Mouse (Mus musculus) heart, postnatal 36 days (tissue): ENCODE measurements around the gene Hoxb6. TPM values are rescaled to one million over a fixed set of nuclear protein-coding genes. Genes with fewer than 3 reads are reported as not detected.

ENCODE experiments used
- DNase-seq, 2 experiments: peaks; one replicate each; pipeline ENCODE4 v3.0.0; 2021 to 2022
- intact Hi-C: fragments of 180-260 bp; cut with DNase I; formaldehyde crosslinking; loops from one replicate; pipeline ENCODE4 v1.15.1; 2025
- total RNA-seq, 2 experiments: library from RNA; stranded (reverse); gene quantifications; 2 replicates each; pipeline ENCODE4 v1.2.3; 2021

Hoxb6 gene
- not detected for total RNA-seq

DNA sequence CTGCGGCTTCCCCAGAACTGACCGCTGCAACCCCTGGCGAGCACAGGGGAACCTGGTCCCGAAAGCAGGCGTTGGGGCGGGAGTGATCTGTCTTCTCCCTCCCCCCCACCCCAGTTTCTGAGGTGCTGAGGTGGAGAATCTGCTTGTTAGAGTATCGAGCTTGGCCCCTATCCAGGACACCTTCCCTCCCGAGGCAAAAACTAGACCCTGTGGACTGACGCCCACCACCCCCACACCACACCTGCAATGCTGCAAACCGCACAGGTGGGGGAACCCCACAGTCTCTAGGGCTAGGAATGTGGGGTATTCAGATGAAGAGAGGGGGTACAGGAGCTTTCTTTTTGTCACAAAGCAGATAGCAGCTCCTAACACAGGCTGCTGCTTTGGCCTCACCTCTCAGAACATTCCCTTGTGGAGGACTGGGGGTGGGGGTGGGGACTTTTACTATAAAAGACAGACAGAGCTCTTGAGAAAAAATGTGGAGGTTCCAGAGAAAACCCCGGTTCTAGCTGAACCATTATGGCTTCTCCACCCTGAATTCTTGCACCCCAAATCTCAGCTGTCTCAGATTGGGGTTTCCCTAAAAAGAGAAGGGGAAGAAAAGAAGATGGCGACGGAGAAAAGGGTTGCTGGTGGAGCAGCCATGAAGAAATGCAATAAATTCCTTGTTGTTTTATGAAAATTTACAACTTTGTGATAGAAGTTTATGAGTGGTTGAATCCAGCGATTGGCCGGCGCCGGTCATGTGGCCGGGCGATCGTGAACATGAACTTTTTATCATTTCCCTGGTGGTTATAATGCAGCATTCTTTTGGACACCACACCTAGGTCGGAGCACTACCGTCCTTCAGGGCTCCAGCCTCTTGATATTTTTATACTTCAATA, at the start of gene Hoxb6:
Hoxb6 (plus strand) TSS at position 796 of the 884 bp plus-strand sequence.
- DNase-seq = no peak
- intact Hi-C loops = no loop called here

GRCm38 (mm10) chr11:96250901-96251300, 41.4 kb upstream of the Hoxb6 start:
- no peak for DNase-seq
- intact Hi-C loops = no loop called here

- no peak for DNase-seq
- intact Hi-C loops = no loop called here
Observed at GRCm38 (mm10) chr11:96251480-96252031, 40.7 kb upstream of the Hoxb6 start.

- intact Hi-C loops = no loop called here
- no peak for DNase-seq
Observed at GRCm38 (mm10) chr11:96252541-96253120, 39.6 kb upstream of the Hoxb6 start.

DNA sequence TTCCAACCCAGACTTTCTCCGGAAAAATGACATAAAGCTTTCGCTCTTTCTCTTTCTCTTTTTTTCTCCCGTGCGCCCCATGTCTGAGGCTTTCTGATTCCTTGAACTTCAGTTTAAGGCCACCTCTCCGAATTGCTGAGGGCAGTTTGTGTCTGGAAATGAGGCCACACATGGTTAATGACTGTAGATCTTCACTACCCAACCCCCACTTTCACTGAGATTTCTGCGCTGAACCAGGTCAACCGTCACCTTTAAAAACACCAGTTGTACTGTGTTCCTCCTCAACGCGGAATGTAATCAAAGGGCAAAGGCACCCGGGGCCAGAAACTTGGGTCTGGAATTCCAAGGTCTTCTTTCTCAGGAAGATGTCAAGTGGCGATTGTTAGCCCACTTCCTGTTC, 38.1 kb upstream of the Hoxb6 start:
- no peak for DNase-seq
- intact Hi-C loops = no loop called here

DNA sequence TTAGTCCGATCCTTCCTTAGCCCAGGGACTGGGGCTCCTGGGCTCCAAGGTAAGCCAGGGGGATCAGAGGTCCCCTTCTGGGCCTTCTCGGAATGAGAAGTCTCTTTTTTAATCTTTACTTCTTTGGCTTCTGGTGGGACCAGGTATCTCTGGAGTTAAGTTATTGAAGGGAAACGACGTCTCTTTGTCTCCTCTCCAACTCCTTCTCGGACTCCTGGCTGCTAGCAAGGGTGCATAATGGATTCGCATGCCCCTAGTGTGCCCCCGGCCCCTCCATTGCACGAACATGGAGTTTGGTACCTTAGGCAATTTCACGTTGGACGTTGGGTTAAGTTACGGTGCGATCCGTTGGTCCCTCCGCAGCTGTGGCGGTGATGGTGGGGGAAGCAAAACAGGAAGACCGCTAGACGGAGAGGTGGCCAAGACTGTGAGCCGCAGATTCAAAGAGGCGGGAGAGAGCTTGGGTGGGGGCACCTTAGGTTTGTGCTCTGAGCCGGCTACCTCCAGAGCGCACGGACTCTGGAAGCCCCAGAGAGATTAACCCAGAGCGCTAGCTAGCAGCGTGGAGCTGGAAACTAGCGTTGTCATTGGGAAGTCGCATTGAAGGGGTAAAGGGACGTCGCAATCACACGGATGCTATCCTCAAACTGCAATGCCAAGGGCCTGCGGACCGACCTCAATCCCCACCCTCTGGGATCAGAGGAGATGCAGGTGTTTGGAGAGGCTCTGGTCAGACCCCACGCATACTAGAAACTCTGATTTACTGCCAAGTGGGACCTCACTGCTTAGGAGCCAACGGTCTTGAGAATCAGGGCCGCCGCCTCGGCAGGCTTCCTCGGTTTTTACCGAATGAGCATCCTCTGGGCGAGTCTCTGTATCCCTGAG, 36.9 kb upstream of the Hoxb6 start:
- intact Hi-C loops = no loop called here
- DNase-seq = no peak

- intact Hi-C loops = no loop called here
- no peak for DNase-seq
Observed at GRCm38 (mm10) chr11:96255996-96256445, 36.3 kb upstream of the Hoxb6 start.

DNA sequence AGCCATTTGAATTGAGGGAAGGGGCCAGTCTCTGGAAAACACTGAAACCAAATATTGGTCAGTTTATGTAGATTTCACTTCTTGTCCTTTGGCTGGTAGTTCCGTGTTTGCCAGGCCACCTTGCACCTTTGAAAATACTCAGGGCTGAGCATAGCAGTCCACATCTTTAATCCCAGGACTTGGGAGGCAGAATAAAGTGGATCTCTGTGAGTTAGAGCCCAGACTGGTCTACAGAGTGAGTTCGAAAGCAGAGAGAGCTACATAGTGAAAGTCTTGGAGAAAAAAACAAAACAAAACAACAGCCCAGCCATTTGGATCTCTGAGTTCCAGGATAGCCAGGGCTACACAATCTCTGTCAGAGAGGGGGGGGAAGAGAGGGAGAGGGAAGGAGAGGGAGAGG, 35.1 kb upstream of the Hoxb6 start:
- DNase-seq = no peak
- intact Hi-C loops = no loop called here

DNA sequence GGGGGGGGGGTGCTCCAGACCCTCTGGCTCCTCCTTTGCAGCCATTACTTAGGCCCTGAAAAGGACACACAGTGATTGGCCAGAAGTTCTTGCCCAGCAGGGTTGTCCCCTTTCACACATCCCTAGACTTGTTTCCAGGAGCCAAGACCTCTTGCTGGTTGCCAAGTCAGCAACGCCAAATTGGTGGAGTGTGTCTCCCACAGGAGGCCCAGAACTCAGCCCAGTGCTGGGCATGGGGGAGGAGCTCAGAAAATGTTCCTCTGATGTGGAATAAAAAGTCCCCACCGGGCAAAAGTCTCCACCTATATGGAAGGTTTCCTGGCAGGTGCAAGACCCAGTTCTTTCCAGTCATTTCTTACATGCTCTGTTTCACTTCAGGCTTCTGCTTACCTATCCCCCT, 33.2 kb upstream of the Hoxb6 start:
- no peak for DNase-seq
- intact Hi-C loops = no loop called here

GRCm38 (mm10) chr11:96259511-96259910, 32.8 kb upstream of the Hoxb6 start:
- no peak for DNase-seq
- intact Hi-C loops = no loop called here

DNA sequence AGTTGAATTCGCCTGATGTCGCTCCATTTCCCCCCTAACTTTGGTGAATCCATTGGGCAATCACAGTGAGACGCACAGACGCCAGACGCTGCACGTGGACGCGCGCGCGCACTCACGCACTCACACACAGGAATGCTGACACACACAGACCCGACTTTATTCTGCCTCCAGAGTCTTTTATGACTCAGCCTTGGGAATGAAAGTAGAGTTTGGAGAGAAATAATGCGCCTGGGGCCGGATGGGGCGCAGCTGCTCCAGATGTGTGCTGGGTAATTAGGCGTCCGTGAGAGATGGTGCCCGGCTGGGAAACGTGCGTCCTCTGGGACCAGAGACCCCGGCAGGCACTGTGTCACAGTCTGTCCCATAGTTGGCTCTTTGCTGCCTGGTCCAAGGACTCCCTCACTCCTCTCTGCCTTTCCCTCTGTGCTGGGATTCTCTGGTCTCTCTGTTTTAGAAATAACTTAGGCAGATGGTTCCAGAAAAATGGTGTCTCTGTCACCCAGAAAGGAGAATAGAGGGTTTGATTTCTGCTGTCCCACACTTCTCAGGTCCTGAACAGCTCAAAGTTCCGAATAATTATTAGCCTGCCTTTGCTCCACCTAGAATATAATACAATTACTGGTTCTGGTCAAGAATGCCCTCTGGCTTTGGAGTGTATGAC, 31.8 kb upstream of the Hoxb6 start:
- intact Hi-C loops = no loop called here

DNA sequence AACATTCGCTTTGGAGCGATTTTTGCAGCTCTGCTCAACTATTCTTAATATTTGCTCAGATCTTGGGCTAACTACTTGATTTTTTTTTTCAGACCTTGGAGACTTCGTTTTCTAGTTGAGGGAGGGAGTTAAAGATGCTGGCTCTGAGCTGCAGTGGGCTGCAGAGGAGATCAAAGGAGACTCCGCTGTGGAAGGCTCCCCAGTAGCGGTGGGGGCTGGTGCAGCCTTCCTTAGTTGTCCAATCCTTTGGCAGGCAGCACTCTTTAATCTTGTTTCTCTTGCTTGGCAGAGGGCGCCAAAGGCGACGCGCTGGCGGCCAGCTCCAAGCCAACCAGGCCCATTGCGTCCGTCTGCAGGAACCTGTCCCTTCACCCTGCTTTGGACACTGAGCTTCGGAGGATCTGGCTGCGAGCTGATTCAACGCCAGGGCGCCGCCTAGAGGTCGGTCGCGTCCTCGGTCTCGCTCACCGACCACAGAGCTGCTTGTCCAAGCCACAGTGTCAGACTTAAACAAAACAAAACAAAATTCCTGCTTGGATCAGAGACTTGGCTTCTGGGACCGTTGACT, 30.9 kb upstream of the Hoxb6 start:
- peak; percentile 52 to 60 for DNase-seq
- intact Hi-C loops = no loop called here

More for the DNA sequence above, 31.8 kb upstream of the Hoxb6 start:
- DNase-seq = no peak

- intact Hi-C loops = no loop called here
- DNase-seq = no peak
Observed at GRCm38 (mm10) chr11:96262262-96262830, 29.9 kb upstream of the Hoxb6 start.

DNA sequence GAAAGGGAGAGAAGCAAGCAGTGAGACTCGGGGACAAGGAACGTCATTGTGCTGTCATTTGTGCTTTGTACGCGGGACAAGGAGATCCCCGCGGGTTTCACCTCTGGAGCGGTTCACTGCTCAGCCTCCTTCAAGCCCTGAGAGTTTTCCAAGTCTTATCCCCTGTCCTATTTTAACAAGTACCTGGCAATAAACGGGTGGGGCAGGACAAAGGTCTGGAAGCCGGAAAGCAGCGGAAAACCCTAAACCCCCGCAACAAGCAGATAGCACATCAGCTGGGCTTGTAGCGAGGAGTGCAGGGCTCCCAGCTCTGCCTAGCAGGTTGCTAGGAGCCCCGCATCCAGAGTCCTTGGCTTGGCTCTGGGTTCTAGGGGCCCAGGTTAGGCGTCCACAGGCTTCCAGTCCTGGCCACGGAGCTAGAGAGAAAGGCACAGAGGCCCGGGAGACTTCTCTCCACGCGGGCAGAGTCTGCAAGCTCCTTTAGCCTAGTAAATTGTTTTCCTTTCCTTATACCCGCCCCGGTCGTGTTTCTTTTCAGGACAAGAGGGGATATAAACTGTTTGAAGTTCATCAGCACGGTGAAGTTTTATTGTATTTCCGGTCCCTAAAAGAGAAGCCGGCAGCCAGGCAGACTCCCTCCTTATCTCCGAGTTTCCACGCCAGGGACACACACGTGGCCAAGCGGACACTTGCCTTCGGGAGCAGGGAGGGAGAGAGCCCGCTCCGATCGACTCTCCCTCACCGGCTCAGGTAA, 28.5 kb upstream of the Hoxb6 start:
- intact Hi-C loops = no loop called here

GRCm38 (mm10) chr11:96264390-96265020, 27.8 kb upstream of the Hoxb6 start:
- intact Hi-C loops = no loop called here
- no peak for DNase-seq

More for the DNA sequence above, 28.5 kb upstream of the Hoxb6 start:
- no peak for DNase-seq

DNA sequence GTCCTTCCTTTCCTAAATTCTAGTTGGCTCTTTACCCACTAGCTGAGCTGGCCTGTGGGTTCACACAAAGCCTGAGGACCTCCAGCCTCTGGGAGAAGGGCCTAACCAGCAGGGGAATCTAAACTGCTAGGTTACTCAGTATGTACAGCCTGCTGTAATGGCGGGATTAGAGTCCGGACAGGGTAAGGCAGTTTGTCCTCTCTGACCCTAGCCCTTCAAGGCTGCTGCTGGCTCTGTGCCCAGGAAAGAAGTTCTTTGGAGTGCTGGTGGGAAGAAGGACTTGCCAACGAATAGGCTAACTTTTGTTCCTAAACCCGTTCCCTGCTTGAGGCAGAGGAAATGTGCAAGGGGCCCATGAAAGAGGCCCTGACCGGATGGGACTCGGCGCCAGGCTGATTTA, 26.3 kb upstream of the Hoxb6 start:
- DNase-seq = no peak
- intact Hi-C loops = no loop called here

- intact Hi-C loops = no loop called here
- DNase-seq = no peak
Observed at GRCm38 (mm10) chr11:96267021-96267920, 25.0 kb upstream of the Hoxb6 start.
